Mouse (Mus musculus) Muller cell, postnatal 12 days (primary cell): ENCODE measurements at regions not wholly inside any gene's neighbourhood (a gene's known extent, or its start where the extent isn't known, plus 50 kb on each side); places are given as distances from the start of the nearest gene placed in this dataset.

ENCODE experiments used
- DNase-seq: peaks from one replicate; pipeline ENCODE4 v3.0.0-alpha.2; 2015; ENCODE audit errors: inconsistent ontology term

DNA sequence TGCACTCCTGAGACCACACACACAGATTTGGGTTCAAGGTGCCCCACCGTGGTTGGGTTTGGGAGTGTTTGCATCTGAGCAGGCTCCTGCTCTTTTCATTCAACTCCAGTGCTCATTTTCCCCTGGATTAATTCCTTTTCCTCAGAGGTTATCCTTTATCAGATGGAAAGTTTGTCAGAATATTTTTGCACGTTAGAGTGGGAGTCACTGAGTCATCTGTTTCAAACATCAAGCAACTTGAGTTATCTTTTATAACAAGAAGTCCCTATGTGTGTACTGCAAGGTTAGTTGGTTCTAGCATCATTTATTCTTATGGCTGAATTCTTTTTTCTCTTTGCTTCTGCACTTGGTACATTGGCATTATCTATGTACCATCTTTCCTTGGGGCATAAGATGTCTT, 142.8 kb upstream of the Cxcr4 start:
- DNase-seq = no peak

DNA sequence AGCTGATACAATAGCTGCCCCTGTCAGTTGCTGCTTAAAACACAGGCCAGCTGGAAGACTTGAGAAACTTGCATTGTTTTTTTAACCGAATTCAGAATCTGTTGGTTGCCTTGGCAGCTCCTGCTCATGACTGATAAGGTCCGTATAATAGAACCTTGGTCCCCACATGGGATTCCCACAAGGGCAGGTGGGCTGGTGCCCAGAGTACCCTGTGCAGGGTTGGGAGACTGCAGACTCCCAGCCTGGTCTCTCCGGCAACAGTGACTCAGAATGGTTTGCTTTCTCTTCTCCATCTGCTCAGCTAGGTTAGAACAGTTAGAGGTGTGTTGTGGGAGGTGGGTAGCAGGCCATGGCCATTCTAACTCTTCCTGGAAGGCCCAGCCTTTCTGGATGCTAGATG, 139.4 kb upstream of the Cxcr4 start:
- no peak for DNase-seq

DNA sequence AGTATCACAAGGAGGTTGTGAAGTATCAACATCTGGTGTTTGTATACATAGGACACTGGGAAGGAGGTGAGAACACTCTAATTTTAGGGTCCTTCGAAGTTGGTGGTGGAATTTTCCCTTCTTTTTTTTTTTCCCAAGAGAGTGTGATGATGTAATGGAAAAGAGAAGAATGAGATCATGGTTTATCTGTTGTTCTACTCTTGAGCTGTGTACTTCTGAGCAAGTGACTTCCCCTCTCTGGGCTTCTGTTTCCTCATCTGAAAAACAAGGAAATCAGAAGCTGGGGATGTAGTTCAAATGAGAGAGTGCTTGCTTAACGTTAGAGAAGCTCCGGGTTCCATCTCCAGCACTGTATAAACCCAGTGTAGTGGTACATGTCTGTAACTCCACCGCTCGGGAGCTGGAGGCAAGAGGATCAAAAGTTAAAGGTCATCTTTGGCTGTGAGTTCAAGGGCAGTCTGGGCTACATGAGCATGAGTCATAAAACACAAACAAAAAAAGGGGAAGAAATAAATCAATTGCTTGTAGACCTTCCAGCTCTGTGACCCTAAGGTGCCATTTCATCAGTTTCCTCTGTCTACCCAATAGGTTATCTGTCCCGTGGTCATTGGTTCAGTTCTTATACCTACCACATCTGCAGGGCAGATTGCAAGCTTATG, 132.5 kb upstream of the Cxcr4 start:
- DNase-seq = no peak

DNA sequence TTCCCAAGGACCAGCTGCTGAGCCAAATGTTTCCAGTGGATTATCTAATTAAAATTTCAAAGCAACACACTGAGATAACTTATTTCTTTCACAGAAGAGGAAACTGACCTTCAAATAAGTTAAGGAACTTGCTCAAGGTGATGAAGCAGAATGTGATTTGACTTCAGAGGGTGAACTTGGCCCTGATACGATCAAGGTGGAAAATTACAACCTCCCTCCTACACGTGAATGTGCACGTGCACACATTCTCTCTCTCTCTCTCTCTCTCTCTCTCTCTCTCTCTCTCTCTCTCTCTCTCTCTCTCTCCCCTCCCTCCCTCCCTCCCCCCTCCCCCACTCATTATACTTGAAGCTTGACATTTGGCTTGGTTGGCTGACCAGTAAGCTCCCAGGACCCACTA, 131.8 kb upstream of the Cxcr4 start:
- no peak for DNase-seq

DNA sequence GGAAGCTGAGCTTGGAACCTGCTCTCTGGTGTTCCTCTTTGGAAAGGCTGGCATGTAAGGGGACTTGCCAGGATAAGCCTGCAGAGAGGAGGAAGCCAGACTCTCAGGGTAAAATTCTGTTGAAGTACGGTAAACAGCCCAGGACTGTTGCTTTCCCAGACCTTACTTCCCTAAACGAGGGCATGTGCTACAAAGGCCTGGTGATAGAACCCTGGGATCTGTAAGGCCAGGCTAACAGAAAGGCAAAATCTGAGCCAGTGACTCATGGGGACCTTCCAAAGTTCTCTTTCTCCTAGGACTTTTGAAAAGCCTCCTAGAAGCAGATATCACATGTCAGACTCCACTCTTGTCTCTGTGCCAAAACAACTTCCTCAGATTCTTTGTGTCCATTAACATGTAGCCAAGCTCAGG, 130.0 kb upstream of the Cxcr4 start:
- peak; percentile 40 for DNase-seq

DNA sequence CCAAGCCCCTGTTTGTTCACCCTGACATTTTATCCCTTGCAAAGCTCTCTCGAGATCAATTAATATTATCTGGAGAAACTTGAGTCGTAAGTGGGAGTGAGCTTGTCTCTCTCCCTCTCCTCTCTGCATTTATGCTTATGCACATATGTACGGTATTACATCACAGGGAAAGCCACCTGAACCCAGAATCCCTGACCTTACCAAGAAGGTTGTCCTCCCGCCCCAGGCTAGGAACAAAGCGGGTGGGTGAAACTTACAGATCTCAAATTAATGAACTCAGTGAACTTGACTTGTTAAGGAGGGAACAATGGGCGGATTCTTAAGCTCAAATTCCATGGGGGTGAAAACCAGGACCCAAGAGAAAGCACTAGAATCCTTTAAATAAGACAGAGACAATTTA, 122.8 kb upstream of the Cxcr4 start:
- DNase-seq = no peak

DNA sequence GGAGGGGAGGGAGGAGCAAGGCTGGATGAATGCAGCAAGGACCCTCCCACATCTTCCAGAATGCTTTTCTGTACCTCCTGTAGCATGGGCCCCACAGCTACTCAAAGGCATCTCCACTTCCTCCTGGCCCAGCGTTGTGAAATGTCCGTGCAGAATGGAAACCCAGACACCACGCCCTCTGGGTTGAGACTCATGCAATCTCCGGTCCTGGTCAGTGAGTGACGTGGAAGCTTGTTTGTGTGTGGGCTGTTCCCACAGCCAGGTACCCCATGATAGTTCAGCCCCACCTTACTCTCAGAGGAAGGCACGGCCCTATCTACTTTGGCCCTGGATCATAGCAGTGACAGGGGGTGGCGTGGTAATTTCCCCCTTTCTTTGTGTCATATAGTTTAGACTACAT, 120.8 kb upstream of the Cxcr4 start:
- no peak for DNase-seq

DNA sequence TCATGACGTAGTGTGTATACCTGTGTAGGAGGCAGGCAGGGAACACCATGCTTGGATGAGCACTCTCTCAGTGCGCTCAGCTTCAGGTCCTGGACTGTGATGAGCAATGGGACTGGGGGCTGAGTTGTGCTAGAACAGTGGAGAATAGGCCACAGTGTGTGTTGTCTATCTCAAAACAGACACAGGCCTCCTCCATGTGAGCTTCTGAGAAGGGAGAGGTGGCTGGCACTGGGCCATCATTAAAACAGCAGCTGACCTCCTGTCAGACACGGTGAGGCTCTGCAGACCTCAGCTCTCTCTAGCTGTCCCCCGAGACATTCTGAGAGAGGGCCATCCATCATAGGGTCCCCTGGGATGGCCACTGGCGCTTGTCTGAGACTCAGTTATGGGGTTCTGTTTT, 119.0 kb upstream of the Cxcr4 start:
- DNase-seq = no peak

DNA sequence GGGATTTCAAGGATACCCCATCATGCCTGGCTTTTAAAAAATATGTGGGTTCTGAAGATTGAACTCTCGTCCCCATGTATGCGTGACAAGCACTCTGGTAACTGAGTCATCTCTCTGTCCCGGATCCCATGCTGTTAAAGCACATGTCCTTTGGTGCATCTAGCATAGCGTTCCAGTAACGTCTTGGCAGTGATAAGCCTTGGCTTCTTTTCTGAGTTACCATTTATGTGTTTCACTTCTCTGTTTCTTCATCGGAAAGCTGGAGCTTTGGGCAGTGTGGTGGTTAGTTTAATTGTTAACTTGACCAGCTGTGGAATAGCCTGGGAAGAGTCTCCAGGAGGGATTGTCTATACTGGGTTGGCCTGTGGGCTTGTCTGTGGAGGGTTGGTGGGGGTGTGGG, 115.7 kb upstream of the Cxcr4 start:
- no peak for DNase-seq

DNA sequence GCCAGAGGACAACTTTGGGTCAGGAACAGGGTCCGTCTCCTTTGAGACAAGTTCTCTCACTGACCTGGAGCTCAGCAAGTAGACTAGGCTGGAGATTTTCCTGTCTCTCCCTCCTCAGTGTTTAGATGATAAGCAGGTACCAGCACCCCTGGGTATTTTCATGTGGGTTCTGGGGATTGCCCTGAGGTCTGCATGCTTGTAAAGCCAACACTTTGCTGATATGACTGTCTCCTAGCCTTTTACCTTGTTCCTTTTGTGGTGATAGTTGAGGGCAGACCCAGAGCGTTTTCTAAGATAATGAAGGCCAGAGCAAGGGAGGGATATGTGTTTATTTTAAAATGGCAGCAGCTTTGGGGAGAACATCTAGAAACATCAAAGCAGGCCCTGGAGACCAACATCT, 114.1 kb upstream of the Cxcr4 start:
- no peak for DNase-seq

DNA sequence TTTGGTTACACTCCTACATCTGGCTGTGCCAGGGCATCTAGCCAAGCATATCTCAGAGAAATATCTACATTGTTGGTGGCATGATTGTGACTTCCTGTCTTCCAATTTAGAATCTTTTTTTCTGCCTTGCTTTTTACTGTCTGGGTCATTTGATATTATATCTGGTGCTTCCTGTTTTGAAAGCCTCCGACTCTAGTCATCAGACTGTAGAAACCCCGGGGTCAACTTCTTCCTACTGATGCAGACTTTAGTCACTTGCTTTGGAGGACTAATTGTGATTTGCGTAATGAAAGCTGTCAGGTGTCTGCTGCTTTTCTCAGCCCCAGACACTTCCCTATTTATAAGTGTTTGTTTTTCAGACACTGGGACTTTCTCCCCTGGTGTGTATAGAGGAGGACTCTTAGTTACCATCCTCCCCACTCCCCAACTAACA, 113.0 kb upstream of the Cxcr4 start:
- DNase-seq = peak; percentile 36

DNA sequence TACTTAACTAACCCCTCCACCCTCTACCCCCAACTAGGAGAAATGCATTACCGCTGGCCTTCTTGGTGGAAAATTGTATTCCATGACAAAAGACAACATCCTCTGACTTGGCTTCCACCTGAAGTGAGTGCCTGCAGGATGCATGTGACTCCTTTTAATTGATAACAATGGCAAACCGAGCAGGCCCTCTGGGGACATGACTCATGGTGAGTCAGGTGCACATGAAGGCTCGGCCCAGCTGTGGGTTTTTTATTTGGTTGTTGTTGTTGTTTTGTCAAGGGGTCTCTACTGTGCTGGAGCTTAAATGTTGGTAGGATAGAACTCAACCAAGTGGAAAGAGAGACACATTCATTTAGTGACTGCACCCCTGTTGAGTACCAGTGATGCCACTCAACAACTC, 109.2 kb upstream of the Cxcr4 start:
- peak; percentile 6 for DNase-seq

DNA sequence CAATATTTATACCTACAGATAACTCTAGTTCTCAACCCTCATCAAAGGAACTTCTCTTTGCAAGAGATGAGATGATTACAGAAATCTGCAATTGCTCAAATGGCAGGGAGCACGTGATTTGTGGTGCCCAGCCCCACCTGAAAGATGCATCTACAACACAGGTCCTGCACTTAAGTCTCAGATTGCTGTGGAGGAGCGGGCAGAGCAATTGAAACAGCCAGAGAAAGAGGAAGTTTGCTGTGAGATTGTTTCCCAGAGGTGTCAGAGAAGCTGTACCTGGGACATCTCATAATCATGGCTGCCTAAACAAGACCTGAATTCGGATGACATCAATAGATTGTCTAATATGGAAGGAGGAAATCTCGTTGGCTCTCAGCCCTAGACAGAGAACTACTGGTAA, 105.9 kb upstream of the Cxcr4 start:
- DNase-seq = no peak

DNA sequence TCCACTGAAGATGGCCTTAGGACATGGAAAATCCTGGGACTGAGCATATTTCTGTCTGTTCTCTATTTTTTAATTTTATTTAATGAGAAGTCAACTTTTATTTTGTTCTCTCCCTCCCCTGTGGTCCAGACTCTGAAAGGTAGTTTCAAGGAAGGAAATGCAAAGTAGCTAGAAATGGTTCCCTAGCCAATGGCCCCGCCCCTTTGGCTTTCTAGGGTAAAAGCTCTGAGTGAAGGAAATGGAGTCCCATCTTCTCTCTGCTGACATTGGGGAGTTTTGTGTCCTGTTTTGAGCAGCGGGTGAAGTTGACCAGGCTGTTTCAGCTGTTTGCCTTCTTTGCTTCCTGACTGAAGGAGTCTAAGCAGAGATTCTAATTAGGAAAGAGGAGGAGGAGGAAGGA, 103.8 kb upstream of the Cxcr4 start:
- DNase-seq = no peak

DNA sequence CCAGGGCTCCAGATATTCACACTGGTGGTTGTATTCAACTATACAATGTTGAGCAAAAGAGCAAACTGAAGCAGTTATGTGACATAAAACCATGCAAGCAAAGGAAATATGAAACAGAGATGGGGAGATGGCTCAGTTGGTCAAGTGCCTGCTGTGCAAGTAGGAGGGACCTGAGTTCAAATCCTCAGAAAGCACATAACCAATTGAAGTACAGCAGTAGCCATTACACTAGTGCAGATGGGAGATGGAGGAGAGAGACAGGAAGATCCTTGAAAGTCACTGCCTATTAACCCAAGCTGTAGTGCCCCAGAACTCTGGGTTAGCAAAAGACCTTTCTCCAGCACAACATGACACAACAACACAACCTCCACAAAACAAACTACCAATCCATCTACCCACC, 100.7 kb upstream of the Cxcr4 start:
- DNase-seq = no peak

DNA sequence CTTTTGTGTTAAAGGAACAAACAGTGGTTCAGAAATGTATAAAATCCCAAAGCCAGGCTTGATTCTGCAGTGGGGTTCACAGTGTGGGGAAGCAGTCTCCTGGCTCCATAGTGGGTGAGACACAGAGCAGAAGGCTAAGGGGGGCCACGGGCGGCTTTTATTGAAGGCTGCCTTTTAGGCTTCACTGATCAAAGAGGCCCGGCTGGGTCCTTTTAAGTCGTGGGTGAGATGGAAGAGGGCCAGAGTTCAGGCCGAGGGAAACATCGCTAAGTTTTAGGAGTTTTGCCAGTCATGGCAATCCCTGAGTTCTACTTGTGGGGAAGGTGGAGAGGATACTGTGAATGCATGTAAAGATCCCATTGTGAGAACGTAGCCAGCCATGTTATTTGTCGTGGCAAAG, 100.2 kb upstream of the Cxcr4 start:
- DNase-seq = peak; percentile 36

DNA sequence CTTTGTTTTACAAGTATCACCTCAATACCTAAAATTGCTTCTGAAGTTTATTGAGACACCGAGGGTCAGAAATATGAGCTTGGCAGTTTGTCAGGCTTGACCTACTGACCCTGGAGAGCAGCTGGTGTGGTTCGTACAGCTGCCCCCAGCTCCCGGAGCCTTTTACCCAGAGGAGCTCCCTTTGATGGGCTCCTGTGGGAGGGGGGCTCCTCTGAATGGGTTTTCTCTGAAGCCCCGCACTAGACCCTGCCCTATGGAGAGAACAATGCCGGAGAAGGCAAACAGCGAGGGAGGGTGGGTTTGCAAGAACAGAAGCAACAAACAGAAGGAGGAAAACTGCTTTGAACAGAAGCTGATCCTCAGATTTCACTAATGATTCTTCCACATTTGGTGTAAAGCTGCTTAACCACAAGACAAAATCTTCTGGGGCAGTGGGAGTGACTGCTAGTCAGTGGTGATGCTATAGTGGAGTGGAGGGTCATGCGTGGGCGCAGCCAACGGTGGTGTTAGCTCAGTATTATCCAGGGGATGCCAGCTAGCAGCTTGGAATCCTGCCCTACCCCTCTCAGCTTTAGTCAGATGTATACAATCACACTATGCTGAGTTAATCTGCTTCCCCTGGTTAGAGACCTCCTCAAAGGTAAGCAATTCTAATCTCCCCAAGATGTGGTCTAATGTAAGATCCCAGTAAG, 95.3 kb upstream of the Cxcr4 start:
- peak; percentile 9 for DNase-seq

DNA sequence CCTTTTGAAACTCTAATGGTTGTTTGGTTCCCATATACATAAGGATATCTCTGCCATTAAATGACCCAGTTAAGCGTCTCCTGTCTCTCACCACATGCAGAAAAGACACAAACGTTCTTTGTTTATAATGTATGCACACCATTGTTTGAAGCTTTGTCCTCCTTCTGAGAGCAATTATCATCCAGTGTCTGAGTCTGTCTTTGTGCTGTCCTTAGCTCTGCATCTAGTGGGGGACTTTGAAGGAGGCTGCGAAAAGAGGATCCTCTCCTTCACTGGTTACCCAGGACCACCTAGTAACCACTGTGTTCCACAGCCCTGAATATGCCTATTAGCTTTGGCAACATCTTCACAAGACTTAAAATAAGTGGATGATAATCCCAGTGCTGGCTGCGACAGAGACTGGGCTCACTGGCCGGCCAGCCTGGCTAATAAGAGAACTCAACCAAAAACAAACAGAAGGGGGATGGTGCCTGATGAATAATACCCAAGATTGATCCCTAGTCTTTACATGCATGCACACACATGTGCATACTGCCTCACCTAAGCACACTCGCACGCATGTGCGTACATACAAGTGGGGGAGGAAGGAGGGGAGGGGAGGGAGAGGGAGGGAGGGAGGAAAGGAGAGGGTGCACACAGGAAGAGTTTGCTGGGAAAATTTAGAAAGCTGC, 93.5 kb upstream of the Cxcr4 start:
- peak; percentile 11 for DNase-seq

DNA sequence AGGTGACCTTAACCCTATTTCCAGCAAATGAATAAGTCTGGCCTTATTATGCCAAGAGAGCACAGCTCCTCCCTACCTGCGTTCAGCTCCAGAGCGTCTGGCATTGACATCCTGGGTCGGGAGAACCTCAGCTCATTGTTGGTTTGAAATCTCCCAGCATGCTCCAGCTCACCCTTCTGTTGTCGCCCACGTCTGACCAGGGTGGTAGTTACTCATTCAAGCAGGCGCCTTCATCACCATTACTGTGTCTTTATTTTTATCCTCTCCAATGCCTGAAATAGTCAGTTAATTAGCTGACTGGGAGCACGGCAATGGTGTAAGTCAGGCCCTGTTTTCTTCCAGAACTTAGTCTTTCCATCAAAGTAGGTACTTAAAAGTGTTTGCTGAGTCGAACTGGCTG, 90.8 kb upstream of the Cxcr4 start:
- no peak for DNase-seq

DNA sequence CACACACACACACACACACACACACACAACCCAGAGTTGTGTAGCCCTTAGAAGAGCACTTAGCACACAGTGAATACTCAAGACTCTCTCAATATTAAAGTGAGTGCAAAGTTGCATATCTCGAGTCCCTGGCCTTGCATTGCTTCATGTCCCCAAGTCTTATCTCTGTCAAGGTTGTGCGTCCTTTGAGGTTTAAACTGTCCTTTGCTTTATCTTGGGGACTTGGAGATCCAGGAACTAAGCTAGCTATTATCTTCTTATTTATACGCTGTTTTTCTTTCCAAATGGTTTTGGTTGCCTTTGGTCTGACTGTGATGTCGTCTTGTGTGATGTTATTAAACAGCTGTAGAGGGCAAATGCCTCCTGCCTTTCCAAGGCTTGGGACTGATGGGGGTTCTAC, 89.2 kb upstream of the Cxcr4 start:
- DNase-seq = no peak

DNA sequence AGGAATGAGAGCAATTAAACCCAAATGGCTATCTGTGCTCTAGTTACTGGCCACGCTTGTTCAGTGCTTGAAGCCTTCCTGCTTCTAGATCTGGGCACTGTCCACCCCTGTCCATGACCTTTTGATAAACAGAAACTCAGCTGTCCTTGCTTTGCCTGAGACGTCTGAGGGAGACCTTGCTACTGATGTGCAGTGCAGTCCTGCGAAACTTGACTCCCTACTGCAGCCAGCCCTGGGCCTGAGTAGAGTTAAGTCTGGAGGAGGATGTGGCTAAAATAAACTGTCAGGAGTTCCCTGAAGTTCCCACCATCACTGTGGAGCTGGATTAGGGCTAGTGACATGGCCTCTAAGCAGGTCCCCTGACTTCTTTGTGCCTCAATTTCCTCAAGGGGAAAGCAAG, 88.4 kb upstream of the Cxcr4 start:
- no peak for DNase-seq

DNA sequence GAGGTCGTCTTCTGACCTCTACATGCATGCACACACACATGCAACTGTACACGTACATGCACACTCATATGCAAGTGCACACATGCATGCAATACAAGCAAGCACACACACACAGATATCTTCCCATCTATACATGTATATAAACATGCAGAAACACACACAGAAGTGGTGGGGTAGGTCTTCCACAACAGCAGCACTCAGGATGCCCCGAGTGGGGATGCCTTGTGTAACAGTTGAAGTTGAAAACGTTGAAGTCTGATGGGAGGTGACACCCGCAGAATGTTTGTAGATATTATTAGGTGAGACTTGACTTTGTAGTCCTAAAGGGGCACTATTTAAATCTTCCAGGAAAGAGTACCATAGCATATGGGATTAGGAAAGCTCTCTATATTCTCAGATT, 87.9 kb upstream of the Cxcr4 start:
- DNase-seq = no peak
